Mouse (Mus musculus): Measurements from ENCODE around the gene Ctso. TPM values are rescaled to one million over a fixed set of nuclear protein-coding genes. Genes with fewer than 3 reads are reported as not detected.

Ctso gene
- polyA plus RNA-seq, 1 experiment from 2014 or later = 25.0 TPM

DNA sequence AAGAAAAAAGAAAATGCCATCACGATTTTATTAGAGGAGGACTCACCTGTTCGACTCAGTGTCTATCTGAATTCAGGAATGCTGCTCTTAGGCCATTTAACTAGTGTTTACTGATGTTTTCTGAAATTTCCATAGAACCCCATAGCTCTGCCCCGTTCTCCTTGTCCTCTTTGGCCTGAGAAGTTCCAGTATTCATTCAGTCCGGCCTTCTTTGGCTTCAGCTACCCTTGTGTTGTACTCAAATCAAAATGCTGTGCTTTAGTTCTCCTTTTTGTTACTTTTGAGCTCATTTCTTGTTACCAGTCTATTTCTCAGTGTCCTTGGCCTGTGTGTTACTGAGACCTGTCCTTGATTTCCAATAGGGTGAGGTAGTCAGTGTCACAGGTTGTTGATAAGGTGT, 947 bp downstream of the Ctso start:
- Histone ChIP-seq H3K9ac (ENCODE audit: low read length) (no peak overlapping the region), H3K27ac (replicated peaks in 1 of 2; ENCODE audit: control insufficient read depth in 1 of 2, insufficient read depth in 1 of 2, low read depth in 2 of 2, low read length in 2 of 2) (0 out of 4 replicates have a peak overlapping the region, but pooled peaks of 1 of the 2 experiments have one; percentile 91), H3K36me3 (ENCODE audit: control insufficient read depth, insufficient read depth, low read length) (no peaks in the 10 kb centered on the region), H3K4me2 (ENCODE audit: low read length) (peak overlapping the region; percentile 58), H3K4me1 (ENCODE audit: control insufficient read depth in 2 of 2, insufficient read depth in 2 of 2, low read length in 2 of 2) (peaks cover 0 to 9% of the 10 kb centered on the region in 2 experiments; a peak in 2 of 4 replicates), H3K4me3 (ENCODE audit: control insufficient read depth in 1 of 2, insufficient read depth in 1 of 2, low read depth in 1 of 2, low read length in 2 of 2) (no peak overlapping the region), H3K9me3 (ENCODE audit: control insufficient read depth, low read length) (no peaks in the 10 kb centered on the region), H3K27me3 (ENCODE audit: control insufficient read depth, insufficient read depth, low read length) (no peaks in the 10 kb centered on the region)
- no peak for ATAC-seq (ENCODE audit: insufficient number of reproducible peaks, insufficient read depth, low FRiP score, low read depth)
- WGBS = 73% methylated on average over 4 of the region's 4 CpGs

DNA sequence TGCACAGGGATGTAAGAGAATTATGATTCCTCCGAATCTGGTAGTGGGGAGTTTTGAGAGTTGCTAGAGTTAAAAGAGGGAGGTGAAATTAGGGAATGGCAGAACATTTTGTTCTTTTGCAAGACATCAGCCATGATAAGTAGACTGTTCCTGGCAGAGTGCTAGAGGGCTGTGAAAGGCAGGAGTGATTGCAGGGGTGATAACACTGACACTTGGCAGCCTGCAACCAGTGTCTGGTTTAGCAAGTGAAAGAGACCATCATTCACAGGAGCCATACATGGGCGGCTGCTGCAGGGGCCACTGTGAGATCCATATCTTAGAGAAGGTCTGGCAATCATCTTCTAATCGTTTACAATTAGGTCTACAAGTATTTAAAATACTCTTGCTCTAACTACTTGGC, 6.5 kb downstream of the Ctso start:
- no peaks in the 10 kb centered on the region for H3K27me3 ChIP-seq (ENCODE audit: control insufficient read depth, insufficient read depth, low read length)
- H3K4me2 ChIP-seq (ENCODE audit: low read length) = no peak overlapping the region
- peaks cover 0 to 12% of the 10 kb centered on the region in 2 experiments; a peak in 2 of 4 replicates for H3K4me1 ChIP-seq (ENCODE audit: control insufficient read depth in 2 of 2, insufficient read depth in 2 of 2, low read length in 2 of 2)
- no peaks in the 10 kb centered on the region for H3K36me3 ChIP-seq (ENCODE audit: control insufficient read depth, insufficient read depth, low read length)
- H3K27ac ChIP-seq (replicated peaks in 1 of 2; ENCODE audit: control insufficient read depth in 1 of 2, insufficient read depth in 1 of 2, low read depth in 2 of 2, low read length in 2 of 2) = no peak overlapping the region
- H3K9ac ChIP-seq (ENCODE audit: low read length) = no peak overlapping the region
- H3K9me3 ChIP-seq (ENCODE audit: control insufficient read depth, low read length) = no peaks in the 10 kb centered on the region
- no peak overlapping the region for H3K4me3 ChIP-seq (ENCODE audit: control insufficient read depth in 1 of 2, insufficient read depth in 1 of 2, low read depth in 1 of 2, low read length in 2 of 2)
- WGBS = 31% methylated on average over 3 of the region's 3 CpGs
- no peak for ATAC-seq (ENCODE audit: insufficient number of reproducible peaks, insufficient read depth, low FRiP score, low read depth)

DNA sequence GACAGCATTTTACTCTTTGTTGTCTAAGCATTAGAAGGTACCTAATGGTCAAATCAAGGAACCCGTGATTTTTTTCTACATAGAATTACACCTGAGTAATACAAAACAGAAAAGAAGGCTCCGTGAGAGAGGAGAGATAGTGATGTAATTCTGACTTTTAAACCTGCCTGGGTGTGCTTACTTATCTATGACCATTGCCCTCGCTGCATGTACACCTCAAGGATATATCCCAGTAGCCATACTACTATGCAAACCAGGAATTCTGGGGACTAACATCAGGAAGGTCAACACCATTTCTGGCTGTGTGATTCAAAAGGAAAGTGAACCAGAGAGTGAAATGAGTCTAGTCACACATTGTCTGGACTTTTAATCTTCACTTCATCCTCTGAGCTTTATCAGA, 9.9 kb downstream of the Ctso start:
- no peak overlapping the region for H3K27ac ChIP-seq (replicated peaks in 1 of 2; ENCODE audit: control insufficient read depth in 1 of 2, insufficient read depth in 1 of 2, low read depth in 2 of 2, low read length in 2 of 2)
- no peaks in the 10 kb centered on the region for H3K27me3 ChIP-seq (ENCODE audit: control insufficient read depth, insufficient read depth, low read length)
- no peak overlapping the region for H3K4me3 ChIP-seq (ENCODE audit: control insufficient read depth in 1 of 2, insufficient read depth in 1 of 2, low read depth in 1 of 2, low read length in 2 of 2)
- no peaks in the 10 kb centered on the region for H3K36me3 ChIP-seq (ENCODE audit: control insufficient read depth, insufficient read depth, low read length)
- H3K9me3 ChIP-seq (ENCODE audit: control insufficient read depth, low read length) = no peaks in the 10 kb centered on the region
- H3K9ac ChIP-seq (ENCODE audit: low read length) = no peak overlapping the region
- WGBS = 78% methylated on average over 3 of the region's 3 CpGs
- ATAC-seq (ENCODE audit: insufficient number of reproducible peaks, insufficient read depth, low FRiP score, low read depth) = no peak
- H3K4me2 ChIP-seq (ENCODE audit: low read length) = no peak overlapping the region
- peaks cover 0 to 7% of the 10 kb centered on the region in 2 experiments; a peak in 1 of 4 replicates for H3K4me1 ChIP-seq (ENCODE audit: control insufficient read depth in 2 of 2, insufficient read depth in 2 of 2, low read length in 2 of 2)

DNA sequence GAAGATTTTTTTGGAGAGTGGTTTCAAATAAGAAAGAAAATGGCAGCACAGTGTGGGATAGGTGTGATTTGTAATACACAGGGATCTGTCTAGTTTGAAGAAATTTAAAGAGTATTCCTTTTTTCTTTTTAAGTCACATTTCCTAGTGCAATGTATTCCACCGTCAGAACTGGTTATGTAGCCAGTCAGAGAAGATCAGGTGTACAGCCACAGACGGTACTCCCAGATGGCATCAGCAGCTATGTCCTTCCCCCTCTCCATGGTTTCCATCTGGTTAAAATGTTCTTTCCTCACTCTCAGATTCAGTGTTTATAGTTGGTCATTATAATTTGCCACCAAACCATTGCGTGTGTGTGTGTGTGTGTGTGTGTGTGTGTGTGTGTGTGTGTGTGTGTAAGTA, 10.7 kb downstream of the Ctso start:
- H3K9me3 ChIP-seq (ENCODE audit: control insufficient read depth, low read length) = no peaks in the 10 kb centered on the region
- no peak overlapping the region for H3K4me3 ChIP-seq (ENCODE audit: control insufficient read depth in 1 of 2, insufficient read depth in 1 of 2, low read depth in 1 of 2, low read length in 2 of 2)
- WGBS = 89% methylated on average over 3 of the region's 3 CpGs
- no peak overlapping the region for H3K9ac ChIP-seq (ENCODE audit: low read length)
- no peaks in the 10 kb centered on the region for H3K36me3 ChIP-seq (ENCODE audit: control insufficient read depth, insufficient read depth, low read length)
- H3K27me3 ChIP-seq (ENCODE audit: control insufficient read depth, insufficient read depth, low read length) = no peaks in the 10 kb centered on the region
- H3K4me1 ChIP-seq (ENCODE audit: control insufficient read depth in 2 of 2, insufficient read depth in 2 of 2, low read length in 2 of 2) = peaks cover 0 to 7% of the 10 kb centered on the region in 2 experiments; a peak in 1 of 4 replicates
- no peak overlapping the region for H3K4me2 ChIP-seq (ENCODE audit: low read length)
- no peak for ATAC-seq (ENCODE audit: insufficient number of reproducible peaks, insufficient read depth, low FRiP score, low read depth)
- no peak overlapping the region for H3K27ac ChIP-seq (replicated peaks in 1 of 2; ENCODE audit: control insufficient read depth in 1 of 2, insufficient read depth in 1 of 2, low read depth in 2 of 2, low read length in 2 of 2)

DNA sequence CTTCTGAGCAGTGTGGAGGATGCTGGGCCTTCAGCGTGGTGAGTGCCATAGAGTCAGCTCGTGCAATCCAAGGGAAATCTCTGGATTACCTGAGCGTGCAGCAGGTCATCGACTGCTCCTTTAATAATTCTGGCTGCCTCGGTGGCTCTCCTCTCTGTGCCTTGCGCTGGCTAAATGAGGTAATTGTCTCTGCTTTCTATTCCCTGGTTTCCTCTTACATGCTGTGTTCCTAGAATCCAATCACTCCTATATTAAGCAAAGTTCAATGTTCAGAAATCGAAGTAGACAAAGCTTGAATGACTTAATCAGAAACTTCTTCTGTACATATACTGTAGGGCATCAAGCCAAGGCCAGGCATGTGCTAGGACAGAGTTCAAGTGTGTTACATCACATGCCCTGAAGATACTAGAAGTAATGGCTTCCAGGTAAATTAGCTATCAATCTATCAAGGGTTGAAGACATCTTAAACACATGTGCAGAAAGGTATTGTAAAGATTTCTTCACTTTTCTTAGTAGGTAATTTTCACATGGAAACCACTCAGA, 12.5 kb downstream of the Ctso start:
- no peak for ATAC-seq (ENCODE audit: insufficient number of reproducible peaks, insufficient read depth, low FRiP score, low read depth)
- Histone ChIP-seq H3K4me1 (ENCODE audit: control insufficient read depth in 2 of 2, insufficient read depth in 2 of 2, low read length in 2 of 2) (no peaks in the 10 kb centered on the region), H3K9ac (ENCODE audit: low read length) (no peak overlapping the region), H3K27me3 (ENCODE audit: control insufficient read depth, insufficient read depth, low read length) (no peaks in the 10 kb centered on the region), H3K27ac (replicated peaks in 1 of 2; ENCODE audit: control insufficient read depth in 1 of 2, insufficient read depth in 1 of 2, low read depth in 2 of 2, low read length in 2 of 2) (no peak overlapping the region), H3K4me2 (ENCODE audit: low read length) (no peak overlapping the region), H3K36me3 (ENCODE audit: control insufficient read depth, insufficient read depth, low read length) (no peaks in the 10 kb centered on the region), H3K4me3 (ENCODE audit: control insufficient read depth in 1 of 2, insufficient read depth in 1 of 2, low read depth in 1 of 2, low read length in 2 of 2) (no peak overlapping the region), H3K9me3 (ENCODE audit: control insufficient read depth, low read length) (no peaks in the 10 kb centered on the region)
- WGBS = 89% methylated on average over 7 of the region's 7 CpGs

DNA sequence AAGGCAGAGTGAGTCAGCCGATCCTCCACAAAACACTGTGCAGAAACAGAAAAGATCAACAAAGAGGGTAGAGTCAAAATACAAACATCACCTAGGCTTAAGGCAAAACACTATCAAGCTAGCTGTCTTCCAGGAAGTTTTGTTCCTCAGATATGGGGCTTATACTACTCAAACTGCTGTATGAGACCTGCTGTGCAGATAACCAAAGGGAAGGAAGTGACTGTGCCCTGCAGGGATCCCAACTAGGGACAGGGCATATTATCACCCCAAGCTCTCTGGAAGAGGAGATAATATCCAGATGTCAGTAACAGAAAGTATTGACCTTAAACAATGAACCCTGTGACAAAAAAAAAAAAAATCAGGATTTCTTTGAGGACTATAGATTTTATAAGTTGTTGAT, 16.6 kb downstream of the Ctso start:
- no peaks in the 10 kb centered on the region for H3K4me1 ChIP-seq (ENCODE audit: control insufficient read depth in 2 of 2, insufficient read depth in 2 of 2, low read length in 2 of 2)
- no peaks in the 10 kb centered on the region for H3K9me3 ChIP-seq (ENCODE audit: control insufficient read depth, low read length)
- no peak overlapping the region for H3K9ac ChIP-seq (ENCODE audit: low read length)
- no peaks in the 10 kb centered on the region for H3K27me3 ChIP-seq (ENCODE audit: control insufficient read depth, insufficient read depth, low read length)
- no peak overlapping the region for H3K27ac ChIP-seq (replicated peaks in 1 of 2; ENCODE audit: control insufficient read depth in 1 of 2, insufficient read depth in 1 of 2, low read depth in 2 of 2, low read length in 2 of 2)
- H3K4me3 ChIP-seq (ENCODE audit: control insufficient read depth in 1 of 2, insufficient read depth in 1 of 2, low read depth in 1 of 2, low read length in 2 of 2) = no peak overlapping the region
- no peak for ATAC-seq (ENCODE audit: insufficient number of reproducible peaks, insufficient read depth, low FRiP score, low read depth)
- WGBS = 59% methylated on average over 1 of the region's 1 CpGs
- H3K36me3 ChIP-seq (ENCODE audit: control insufficient read depth, insufficient read depth, low read length) = 0 out of 2 replicates have a peak, but pooled peaks cover 3% of the 10 kb centered on the region
- no peak overlapping the region for H3K4me2 ChIP-seq (ENCODE audit: low read length)

DNA sequence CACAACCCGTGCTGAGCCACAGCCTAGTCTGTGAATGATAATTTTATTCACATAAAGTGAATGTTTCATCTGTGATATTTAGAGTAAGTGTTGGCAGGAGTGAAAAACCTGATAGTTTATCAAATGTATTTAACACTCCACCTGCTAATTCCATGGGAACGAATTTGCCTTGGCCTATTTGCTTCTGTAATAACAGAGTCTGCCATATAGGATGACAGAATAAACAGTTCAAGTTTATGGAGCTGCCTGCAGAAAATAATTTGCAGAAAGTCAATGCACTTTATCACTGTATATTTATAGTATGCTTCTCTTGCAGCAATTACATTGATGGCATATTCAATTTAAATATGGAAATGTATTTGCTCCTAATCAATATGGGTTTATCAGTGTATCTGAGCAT, 19.4 kb downstream of the Ctso start:
- Histone ChIP-seq H3K27ac (replicated peaks in 1 of 2; ENCODE audit: control insufficient read depth in 1 of 2, insufficient read depth in 1 of 2, low read depth in 2 of 2, low read length in 2 of 2) (no peak overlapping the region), H3K4me2 (ENCODE audit: low read length) (no peak overlapping the region), H3K9ac (ENCODE audit: low read length) (no peak overlapping the region), H3K27me3 (ENCODE audit: control insufficient read depth, insufficient read depth, low read length) (no peaks in the 10 kb centered on the region), H3K9me3 (ENCODE audit: control insufficient read depth, low read length) (no peaks in the 10 kb centered on the region), H3K4me3 (ENCODE audit: control insufficient read depth in 1 of 2, insufficient read depth in 1 of 2, low read depth in 1 of 2, low read length in 2 of 2) (no peak overlapping the region), H3K36me3 (ENCODE audit: control insufficient read depth, insufficient read depth, low read length) (0 out of 2 replicates have a peak, but pooled peaks cover 5% of the 10 kb centered on the region), H3K4me1 (ENCODE audit: control insufficient read depth in 2 of 2, insufficient read depth in 2 of 2, low read length in 2 of 2) (no peaks in the 10 kb centered on the region)
- 70% methylated on average over 2 of the region's 2 CpGs for WGBS
- no peak for ATAC-seq (ENCODE audit: insufficient number of reproducible peaks, insufficient read depth, low FRiP score, low read depth)

DNA sequence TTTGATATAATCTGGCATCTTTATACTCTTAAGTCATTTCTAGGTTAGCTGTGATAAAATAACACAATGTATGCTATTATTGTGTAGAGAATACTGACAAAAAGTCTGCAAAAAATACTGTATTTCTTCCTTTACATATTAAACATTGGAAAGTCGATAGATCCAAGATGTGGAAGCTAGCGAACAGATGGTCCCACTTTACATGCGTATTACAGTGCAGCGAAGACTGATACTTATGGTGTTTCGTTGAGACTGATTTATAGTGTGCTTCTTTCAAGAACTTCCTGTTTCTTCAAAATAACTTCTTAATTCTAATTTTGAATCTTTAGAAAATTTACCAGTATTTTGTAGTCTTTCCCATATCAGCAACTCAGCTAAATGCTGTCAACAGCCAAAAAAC, 25.1 kb downstream of the Ctso start:
- 0 out of 2 replicates have a peak, but pooled peaks cover 2% of the 10 kb centered on the region for H3K36me3 ChIP-seq (ENCODE audit: control insufficient read depth, insufficient read depth, low read length)
- H3K4me1 ChIP-seq (ENCODE audit: control insufficient read depth in 2 of 2, insufficient read depth in 2 of 2, low read length in 2 of 2) = no peaks in the 10 kb centered on the region
- H3K4me3 ChIP-seq (ENCODE audit: control insufficient read depth in 1 of 2, insufficient read depth in 1 of 2, low read depth in 1 of 2, low read length in 2 of 2) = no peak overlapping the region
- no peak overlapping the region for H3K27ac ChIP-seq (replicated peaks in 1 of 2; ENCODE audit: control insufficient read depth in 1 of 2, insufficient read depth in 1 of 2, low read depth in 2 of 2, low read length in 2 of 2)
- H3K4me2 ChIP-seq (ENCODE audit: low read length) = no peak overlapping the region
- no peaks in the 10 kb centered on the region for H3K27me3 ChIP-seq (ENCODE audit: control insufficient read depth, insufficient read depth, low read length)
- WGBS = 92% methylated on average over 5 of the region's 5 CpGs
- H3K9ac ChIP-seq (ENCODE audit: low read length) = no peak overlapping the region
- no peak for ATAC-seq (ENCODE audit: insufficient number of reproducible peaks, insufficient read depth, low FRiP score, low read depth)
- H3K9me3 ChIP-seq (ENCODE audit: control insufficient read depth, low read length) = no peaks in the 10 kb centered on the region

All from heart, embryonic 14.5 days (tissue).